Comparison of ENCODE assay signal across 8 mouse cellular contexts in the genomic region with DNA sequence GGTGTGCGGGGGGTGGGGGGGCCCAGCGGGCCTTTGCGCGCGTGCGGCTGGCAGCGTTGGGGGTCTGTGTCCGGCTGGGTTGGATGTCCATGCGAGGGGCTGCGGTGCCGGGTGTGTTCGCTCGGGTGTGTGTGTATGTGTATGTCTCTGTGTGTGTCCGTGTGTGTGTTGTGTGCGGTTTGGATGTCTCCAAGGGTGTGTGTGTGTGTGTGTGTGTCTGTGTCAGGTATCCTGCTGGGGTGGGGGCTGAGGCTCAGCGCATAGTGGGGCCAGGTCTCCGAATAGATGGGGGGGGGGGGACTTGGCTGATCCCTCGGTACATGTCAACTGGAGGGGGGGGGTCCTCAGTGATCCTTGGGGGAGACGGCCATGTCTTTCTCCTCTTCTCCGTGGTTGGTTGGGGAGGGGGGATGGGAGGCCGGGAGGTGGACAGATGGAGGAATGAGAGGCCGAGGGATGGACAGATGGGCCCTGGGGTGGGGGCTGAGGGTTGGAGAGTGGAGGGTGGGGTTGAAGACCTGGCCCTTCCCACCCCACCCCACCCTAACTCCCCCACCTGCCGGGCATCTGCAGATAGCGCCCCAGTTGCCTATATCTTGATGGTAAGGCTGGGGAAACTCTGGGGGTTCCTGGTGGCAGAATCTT. TPM values are rescaled to one million over a fixed set of nuclear protein-coding genes. Genes with fewer than 3 reads are reported as not detected.
DNase-seq lines count a peak whose midpoint lies in the region; ATAC-seq and TF ChIP-seq lines count a peak whose summit lies in the region.
"Had no signal": no experiment of that assay in that cellular context is flagged by ENCODE, and none has a peak within 500 bp of the region (broad histone marks: within the 10 kb centered on the region; RNA-seq: fewer than 3 reads in every experiment).

No protein-coding gene starts in this region.

- no peak for DNase-seq in layer of hippocampus, adult 2 months (ENCODE audit: low spot score in 2 of 2)
- DNase-seq in layer of hippocampus, postnatal 25 days (ENCODE audit: extremely low spot score in 1 of 2, low spot score in 1 of 2): no peak
- DNase-seq in embryonic facial prominence, embryonic 11.5 days (ENCODE audit: low spot score): no peak
- no peak for DNase-seq in natural killer cell, adult 2 months (ENCODE audit: low spot score in 2 of 2)

- H3K9ac ChIP-seq in embryonic facial prominence, embryonic 11.5 days (replicated peaks; ENCODE audit: low read length): peak overlapping the region; percentile 93
- peak overlapping the region; percentile 94 for H3K9ac ChIP-seq in hindbrain, embryonic 12.5 days
- H3K9ac ChIP-seq in midbrain, embryonic 15.5 days: peak overlapping the region; percentile 91

- peak overlapping the region; percentile 73 for H3K4me3 ChIP-seq in layer of hippocampus, adult 2 months
- peak overlapping the region; percentile 91 for H3K4me3 ChIP-seq in embryonic facial prominence, embryonic 11.5 days (ENCODE audit: low read depth, low read length)
- peak overlapping the region; percentile 87 for H3K4me3 ChIP-seq in hindbrain, embryonic 12.5 days
- peak overlapping the region; percentile 91 for H3K4me3 ChIP-seq in midbrain, embryonic 15.5 days
- H3K4me3 ChIP-seq: myocyte had no signal

- no peaks in the 10 kb centered on the region for H3K9me3 ChIP-seq in embryonic facial prominence, embryonic 11.5 days (replicated peaks; ENCODE audit: control insufficient read depth, low read length)
- H3K9me3 ChIP-seq in hindbrain, embryonic 12.5 days (replicated peaks): no peaks in the 10 kb centered on the region
- no peaks in the 10 kb centered on the region for H3K9me3 ChIP-seq in midbrain, embryonic 15.5 days

- peak overlapping the region; percentile 93 for H3K4me2 ChIP-seq in embryonic facial prominence, embryonic 11.5 days (ENCODE audit: low read depth, low read length)
- peak overlapping the region; percentile 91 for H3K4me2 ChIP-seq in hindbrain, embryonic 12.5 days (replicated peaks)
- peak overlapping the region; percentile 79 for H3K4me2 ChIP-seq in midbrain, embryonic 15.5 days

- H3K36me3 ChIP-seq in embryonic facial prominence, embryonic 11.5 days (replicated peaks; ENCODE audit: control insufficient read depth, insufficient read depth, low read depth, low read length): no peaks in the 10 kb centered on the region
- peaks cover 12% of the 10 kb centered on the region for H3K36me3 ChIP-seq in hindbrain, embryonic 12.5 days
- H3K36me3 ChIP-seq in midbrain, embryonic 15.5 days (replicated peaks): peaks cover 22% of the 10 kb centered on the region

- peak; percentile 35; the same call in 1 of the 2 replicates for ATAC-seq in embryonic facial prominence, embryonic 11.5 days (replicated peaks; ENCODE audit: insufficient number of reproducible peaks, low FRiP score, low TSS enrichment, low read depth)
- ATAC-seq in hindbrain, embryonic 12.5 days (ENCODE audit: low FRiP score): peak; percentile 48
- peak; percentile 68 for ATAC-seq in midbrain, embryonic 15.5 days (replicated peaks)
- ATAC-seq in megakaryocyte progenitor cell, adult 5-6 weeks (replicated peaks; ENCODE audit: poor library complexity): no peak

- WGBS in embryonic facial prominence, embryonic 11.5 days: 1% methylated on average over 23 of the region's 24 CpGs
- WGBS in hindbrain, embryonic 12.5 days: under 1% methylated on average over 23 of the region's 24 CpGs
- 1% methylated on average over 20 of the region's 24 CpGs for WGBS in midbrain, embryonic 15.5 days

- no peaks in the 10 kb centered on the region for H3K4me1 ChIP-seq in embryonic facial prominence, embryonic 11.5 days (ENCODE audit: control insufficient read depth, insufficient read depth, low read length)
- peaks cover 12% of the 10 kb centered on the region for H3K4me1 ChIP-seq in hindbrain, embryonic 12.5 days
- peaks cover 20% of the 10 kb centered on the region for H3K4me1 ChIP-seq in midbrain, embryonic 15.5 days

- H3K27ac ChIP-seq in layer of hippocampus, adult 2 months: peak overlapping the region; percentile 86
- H3K27ac ChIP-seq in embryonic facial prominence, embryonic 11.5 days (replicated peaks; ENCODE audit: low read depth, low read length): peak overlapping the region; percentile 59; the same call in 1 of the 2 replicates
- peak overlapping the region; percentile 75 for H3K27ac ChIP-seq in hindbrain, embryonic 12.5 days
- H3K27ac ChIP-seq in midbrain, embryonic 15.5 days: peak overlapping the region; percentile 78

- H3K27me3 ChIP-seq in embryonic facial prominence, embryonic 11.5 days (ENCODE audit: control insufficient read depth, insufficient read depth, low read length): no peaks in the 10 kb centered on the region
- no peaks in the 10 kb centered on the region for H3K27me3 ChIP-seq in hindbrain, embryonic 12.5 days
- H3K27me3 ChIP-seq in midbrain, embryonic 15.5 days (replicated peaks): no peaks in the 10 kb centered on the region

- no peak for TF ChIP-seq CTCF in layer of hippocampus, adult 2 months (conservative IDR thresholded peaks at IDR 0.05)

RNA-seq across cellular contexts. Expression of gene Lrfn1, which starts 0.7 kb away (rescaled TPM):
- total RNA-seq in layer of hippocampus, adult 2 months (2021): 10 to 100 TPM; 69.1 to 79.8 TPM
- total RNA-seq in layer of hippocampus, postnatal 25 days (2021): 10 to 100 TPM; 74.1 to 76.7 TPM
- polyA plus RNA-seq in embryonic facial prominence, embryonic 11.5 days (2014; fragmentation: Nextera tagmentation; extraction: Ambion mirVana): 4.4 and 5.7 TPM in 2 replicates
- 14.0 and 15.9 TPM in 2 replicates for polyA plus RNA-seq in hindbrain, embryonic 12.5 days (2016; fragmentation: Nextera tagmentation; extraction: Ambion mirVana)
- polyA plus RNA-seq in midbrain, embryonic 15.5 days (2015; fragmentation: Nextera tagmentation; extraction: Ambion mirVana): 20.9 and 23.0 TPM in 2 replicates
- total RNA-seq in megakaryocyte progenitor cell, adult 5-6 weeks (2015): 1.2 TPM in 2 replicates
- total RNA-seq in megakaryocyte progenitor cell, adult 5-6 weeks (2017): 1.7 and 2.3 TPM in 2 replicates
- polyA plus RNA-seq: myocyte had no signal

RNA-seq across cellular contexts. Expression of gene Gmfg, which starts 15.2 kb away (rescaled TPM):
- 1 to 10 TPM in 1 of 2 experiments, under 1 TPM in 1; 0.86 to 2.3 TPM for total RNA-seq in layer of hippocampus, adult 2 months (2021)
- total RNA-seq in layer of hippocampus, postnatal 25 days (2021): 1 to 10 TPM; 1.3 to 2.3 TPM
- polyA plus RNA-seq in embryonic facial prominence, embryonic 11.5 days (2014; fragmentation: Nextera tagmentation; extraction: Ambion mirVana): 8.3 and 8.9 TPM in 2 replicates
- 5.9 and 6.5 TPM in 2 replicates for polyA plus RNA-seq in hindbrain, embryonic 12.5 days (2016; fragmentation: Nextera tagmentation; extraction: Ambion mirVana)
- 3.2 and 3.4 TPM in 2 replicates for polyA plus RNA-seq in midbrain, embryonic 15.5 days (2015; fragmentation: Nextera tagmentation; extraction: Ambion mirVana)
- 378 and 389 TPM in 2 replicates for total RNA-seq in megakaryocyte progenitor cell, adult 5-6 weeks (2015)
- 658 and 664 TPM in 2 replicates for total RNA-seq in megakaryocyte progenitor cell, adult 5-6 weeks (2017)
- polyA plus RNA-seq: myocyte had no signal

RNA-seq across cellular contexts. Expression of gene Ifnl2, which starts 57.8 kb away (rescaled TPM):
- not detected for total RNA-seq in layer of hippocampus, adult 2 months (2021)
- total RNA-seq in layer of hippocampus, postnatal 25 days (2021): not detected
- polyA plus RNA-seq in embryonic facial prominence, embryonic 11.5 days (2014; fragmentation: Nextera tagmentation; extraction: Ambion mirVana): not detected in 2 replicates
- not detected in 2 replicates for polyA plus RNA-seq in hindbrain, embryonic 12.5 days (2016; fragmentation: Nextera tagmentation; extraction: Ambion mirVana)
- not detected in 2 replicates for polyA plus RNA-seq in midbrain, embryonic 15.5 days (2015; fragmentation: Nextera tagmentation; extraction: Ambion mirVana)
- total RNA-seq in megakaryocyte progenitor cell, adult 5-6 weeks (2015): not detected in 2 replicates
- not detected in 2 replicates for total RNA-seq in megakaryocyte progenitor cell, adult 5-6 weeks (2017)
- polyA plus RNA-seq: myocyte had no signal

RNA-seq across cellular contexts. Expression of gene Paf1, which starts 59.7 kb away (rescaled TPM):
- 10 to 100 TPM; 68.4 to 79.0 TPM for total RNA-seq in layer of hippocampus, adult 2 months (2021)
- total RNA-seq in layer of hippocampus, postnatal 25 days (2021): 10 to 100 TPM; 63.0 to 69.3 TPM
- 80.0 and 81.4 TPM in 2 replicates for polyA plus RNA-seq in embryonic facial prominence, embryonic 11.5 days (2014; fragmentation: Nextera tagmentation; extraction: Ambion mirVana)
- polyA plus RNA-seq in hindbrain, embryonic 12.5 days (2016; fragmentation: Nextera tagmentation; extraction: Ambion mirVana): 83.9 and 85.9 TPM in 2 replicates
- polyA plus RNA-seq in midbrain, embryonic 15.5 days (2015; fragmentation: Nextera tagmentation; extraction: Ambion mirVana): 92.5 and 110 TPM in 2 replicates
- 63.9 and 89.2 TPM in 2 replicates for total RNA-seq in megakaryocyte progenitor cell, adult 5-6 weeks (2015)
- total RNA-seq in megakaryocyte progenitor cell, adult 5-6 weeks (2017): 146 and 184 TPM in 2 replicates

RNA-seq across cellular contexts. Expression of gene Med29, which starts 60.0 kb away (rescaled TPM):
- total RNA-seq in layer of hippocampus, adult 2 months (2021): 10 to 100 TPM; 17.7 to 18.7 TPM
- total RNA-seq in layer of hippocampus, postnatal 25 days (2021): 10 to 100 TPM; 19.3 to 22.0 TPM
- 50.1 and 50.6 TPM in 2 replicates for polyA plus RNA-seq in embryonic facial prominence, embryonic 11.5 days (2014; fragmentation: Nextera tagmentation; extraction: Ambion mirVana)
- polyA plus RNA-seq in hindbrain, embryonic 12.5 days (2016; fragmentation: Nextera tagmentation; extraction: Ambion mirVana): 39.6 and 42.2 TPM in 2 replicates
- 46.6 and 47.0 TPM in 2 replicates for polyA plus RNA-seq in midbrain, embryonic 15.5 days (2015; fragmentation: Nextera tagmentation; extraction: Ambion mirVana)
- 30.6 and 36.8 TPM in 2 replicates for total RNA-seq in megakaryocyte progenitor cell, adult 5-6 weeks (2015)
- total RNA-seq in megakaryocyte progenitor cell, adult 5-6 weeks (2017): 18.0 and 21.1 TPM in 2 replicates

Comparison
In these comparisons a context has a peak if more than half of its experiments do, and no peak if none do; other contexts are left out.
1. RNA of gene Lrfn1, which starts 0.7 kb away (total RNA-seq): 69.1 to 79.8 TPM in layer of hippocampus, adult 2 months and 74.1 to 76.7 TPM in layer of hippocampus, postnatal 25 days; 1.2 to 2.3 TPM in megakaryocyte progenitor cell, adult 5-6 weeks; every median in the first group is over 10 times any median in the second.
2. RNA of gene Gmfg, which starts 15.2 kb away (total RNA-seq): 378 to 664 TPM in megakaryocyte progenitor cell, adult 5-6 weeks; 1.3 to 2.3 TPM in layer of hippocampus, postnatal 25 days and 0.86 to 2.3 TPM in layer of hippocampus, adult 2 months; every median in the first group is over 100 times any median in the second.
3. Peak in every context shown above with its lines, with median percentiles within 50 percentile points of each other: H3K27ac ChIP-seq, H3K4me3 ChIP-seq, H3K4me2 ChIP-seq and H3K9ac ChIP-seq.